Mouse (Mus musculus): ENCODE data around the gene Abca1.
A peak's percentile ranks its signal among the peaks of the same experiment; 100 is the strongest.

Abca1 gene

DNA sequence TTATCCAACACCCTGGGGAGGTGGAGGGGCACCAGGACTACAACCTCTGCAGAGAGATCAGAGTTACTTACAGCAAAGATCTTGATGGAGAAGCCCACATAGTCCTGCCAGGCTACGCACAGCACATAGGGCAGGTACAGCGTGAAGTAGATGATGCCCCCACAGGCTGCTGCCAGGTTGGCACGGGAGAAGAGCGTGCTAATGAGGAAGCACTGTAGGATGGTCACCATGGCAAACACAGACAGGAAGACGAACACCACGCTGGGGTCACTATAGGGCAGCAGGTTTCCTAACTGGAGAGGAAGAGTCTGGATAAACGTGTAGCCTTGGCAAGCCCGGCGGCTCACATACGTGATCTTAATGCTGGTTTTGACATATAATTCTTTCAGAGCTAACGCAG is 77.8 kb downstream of the Abca1 start:
- DNase-seq, result no peak

DNA sequence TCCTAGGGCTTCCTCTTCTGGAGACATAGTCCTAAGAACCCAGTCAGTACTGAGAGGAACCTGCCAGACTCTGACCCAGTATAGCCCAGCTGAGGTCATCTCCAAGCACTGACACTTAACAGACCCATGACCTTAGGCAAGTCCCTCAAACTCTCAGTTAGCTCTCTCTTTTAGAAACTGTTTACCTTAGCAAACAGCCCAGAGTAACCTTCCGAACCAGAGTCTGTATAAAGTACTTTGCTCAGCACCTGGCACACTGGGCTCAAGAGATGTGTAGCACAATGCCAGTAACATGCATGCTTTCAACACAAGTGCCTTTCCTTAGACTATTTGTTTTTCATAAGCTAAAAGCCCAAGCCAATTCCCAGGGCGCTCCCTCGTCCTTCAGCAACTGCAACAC is 79.4 kb downstream of the Abca1 start:
- no peak for DNase-seq

DNA sequence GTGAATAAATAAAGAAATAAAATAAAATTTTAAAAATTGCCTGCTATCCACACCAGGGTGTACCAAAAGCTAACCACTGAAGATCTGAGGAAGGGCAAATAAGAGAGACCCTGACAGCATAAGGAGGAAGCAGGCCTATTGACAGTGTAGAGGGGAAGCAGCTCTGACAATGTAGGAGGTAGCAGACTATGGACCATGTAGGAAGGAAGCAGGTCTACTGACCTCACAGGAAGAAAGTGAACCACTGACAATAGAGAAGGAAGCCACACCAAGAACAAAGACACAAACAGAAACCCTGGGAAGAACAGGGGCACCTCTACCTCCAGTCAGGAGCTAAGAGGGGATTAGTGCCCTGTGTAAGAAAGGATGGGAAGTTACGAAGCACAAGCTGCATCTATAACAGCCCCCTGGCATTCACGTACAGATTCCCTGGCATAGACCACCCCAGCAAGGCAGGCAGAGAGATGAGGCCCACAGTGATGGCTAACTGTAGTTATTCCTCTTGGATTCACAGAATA is 80.8 kb downstream of the Abca1 start:
- no peak for DNase-seq

DNA sequence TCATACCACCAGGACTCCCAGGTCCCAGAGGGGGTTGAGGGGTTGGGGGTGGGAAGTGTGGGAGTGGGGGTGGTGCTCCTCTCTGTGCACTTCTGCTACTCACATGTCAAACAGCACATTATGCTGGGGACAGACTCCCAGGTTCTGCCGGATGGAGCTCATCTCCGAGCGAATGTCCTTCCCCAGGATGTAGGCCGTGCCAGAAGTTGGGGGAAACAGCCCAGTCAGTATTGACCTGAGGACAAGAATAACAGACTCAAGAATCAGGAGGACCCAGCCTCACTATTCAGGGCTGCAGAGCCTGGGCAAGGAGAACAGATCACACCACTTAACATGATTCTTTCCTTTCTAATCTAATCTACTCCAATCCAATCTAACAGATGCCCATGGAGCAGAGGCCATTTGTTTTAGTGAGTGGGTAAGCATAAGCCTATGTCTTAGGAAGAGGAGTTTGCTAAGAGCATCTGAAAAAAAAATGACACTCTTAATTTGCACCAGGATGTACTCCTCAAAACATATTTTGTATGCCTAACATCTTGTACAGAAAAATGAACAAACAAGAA is 82.8 kb downstream of the Abca1 start:
- no peak for DNase-seq

DNA sequence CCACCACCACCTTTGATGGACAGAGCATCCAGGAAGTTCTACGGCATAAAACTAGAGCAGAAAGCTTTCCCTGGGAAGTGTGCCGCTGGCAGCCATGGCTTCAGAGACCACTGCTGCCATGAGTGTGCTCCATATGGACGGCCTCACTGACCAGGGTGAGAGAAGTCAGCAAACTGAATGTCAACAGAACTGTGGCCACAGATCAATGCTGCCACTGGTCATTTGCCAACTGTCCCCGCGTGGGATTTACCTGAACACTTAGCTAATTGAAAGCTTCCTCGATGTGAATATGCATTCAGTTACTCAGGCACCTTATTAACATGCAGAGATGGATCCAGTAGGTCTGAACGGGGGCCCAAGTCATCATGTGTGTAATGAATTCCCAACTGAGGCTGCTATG is 86.7 kb downstream of the Abca1 start:
- no peak for DNase-seq

DNA sequence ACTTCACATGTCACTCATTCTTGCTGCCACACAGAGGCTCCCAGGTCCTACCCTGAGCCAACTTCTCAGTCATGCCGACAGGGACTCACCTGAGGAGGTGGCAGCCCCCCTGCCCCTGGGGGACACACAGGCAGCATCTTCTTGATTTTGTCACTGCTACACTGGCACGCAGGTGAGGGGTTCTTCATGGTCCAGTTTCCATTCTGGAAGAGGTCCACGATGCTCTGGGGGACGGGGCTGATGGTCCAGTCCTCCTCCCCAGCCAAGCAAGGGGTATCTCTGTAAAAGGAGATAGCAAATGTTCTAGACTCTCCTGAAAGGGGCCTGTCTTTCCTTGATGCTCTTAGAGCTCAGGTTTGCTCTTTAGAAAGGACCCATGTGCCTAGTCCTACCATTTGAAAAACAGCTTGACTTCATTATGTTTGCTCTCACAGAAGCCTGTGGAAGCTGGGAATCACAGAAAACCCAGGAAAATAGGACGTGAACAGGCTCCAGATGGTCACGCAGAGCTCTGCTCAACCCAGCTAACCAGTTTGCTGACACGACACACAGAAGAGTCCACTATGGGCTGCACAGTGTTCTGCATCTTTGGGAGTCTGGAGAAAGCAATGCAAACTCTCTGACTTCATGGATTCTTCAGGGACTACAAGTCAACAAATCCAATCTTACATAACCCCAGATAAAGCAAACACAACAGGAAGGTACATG is 97.2 kb downstream of the Abca1 start:
- no peak for DNase-seq

DNA sequence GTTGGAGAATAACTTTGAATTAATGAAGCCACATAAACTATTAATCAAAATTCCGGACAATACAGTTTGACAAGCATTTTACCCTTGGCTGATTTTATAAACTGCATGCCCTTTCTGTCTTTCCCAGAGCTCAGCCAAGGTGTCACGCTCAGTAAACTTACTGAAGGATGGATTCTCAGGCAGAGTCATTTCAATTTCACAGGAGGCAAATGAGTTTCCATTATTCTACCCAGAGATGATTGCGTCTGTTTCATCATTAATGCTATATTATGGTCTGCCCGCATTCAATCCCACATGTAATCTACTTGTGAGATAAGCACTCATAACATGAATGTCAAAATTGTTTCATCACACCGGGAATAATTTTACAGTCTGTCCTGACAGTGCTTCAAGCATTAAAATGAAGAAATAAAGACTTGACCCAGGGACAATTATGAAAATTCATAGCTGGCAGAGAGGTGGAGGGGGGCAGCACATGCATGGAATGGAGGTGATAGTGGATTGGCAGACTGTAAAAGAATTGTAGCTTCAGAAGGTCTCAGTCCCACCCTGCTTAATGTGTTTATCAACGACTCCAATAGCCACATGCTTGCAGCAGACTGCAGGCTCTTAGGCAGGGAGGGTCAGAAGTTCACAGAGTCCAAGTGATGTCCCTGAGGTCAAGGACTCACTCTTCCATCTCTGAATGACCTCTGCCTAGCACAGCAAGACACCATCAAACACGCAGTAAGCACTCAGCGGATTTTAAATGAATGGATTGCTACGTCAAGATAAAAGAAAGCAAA is 113.3 kb downstream of the Abca1 start:
- no peak for DNase-seq

DNA sequence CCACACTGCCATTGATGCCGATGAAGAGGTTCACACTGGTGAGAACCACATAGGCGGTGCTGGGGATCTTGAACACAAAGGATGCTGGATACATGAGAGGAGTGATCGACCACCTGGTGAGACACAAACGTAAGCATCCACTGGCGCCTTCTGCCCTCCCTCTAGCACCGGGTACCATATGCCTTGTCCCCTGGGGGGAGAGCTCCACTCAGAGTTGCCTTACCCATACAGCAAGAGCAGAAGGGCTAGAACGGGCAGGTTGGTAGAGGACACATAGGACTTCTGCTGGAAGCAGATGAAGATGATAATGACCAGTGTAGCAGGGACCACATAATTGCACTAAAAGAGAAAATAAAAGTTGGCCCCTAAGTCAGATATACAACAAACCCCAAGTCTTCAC is 113.9 kb downstream of the Abca1 start:
- DNase-seq, result no peak

DNA sequence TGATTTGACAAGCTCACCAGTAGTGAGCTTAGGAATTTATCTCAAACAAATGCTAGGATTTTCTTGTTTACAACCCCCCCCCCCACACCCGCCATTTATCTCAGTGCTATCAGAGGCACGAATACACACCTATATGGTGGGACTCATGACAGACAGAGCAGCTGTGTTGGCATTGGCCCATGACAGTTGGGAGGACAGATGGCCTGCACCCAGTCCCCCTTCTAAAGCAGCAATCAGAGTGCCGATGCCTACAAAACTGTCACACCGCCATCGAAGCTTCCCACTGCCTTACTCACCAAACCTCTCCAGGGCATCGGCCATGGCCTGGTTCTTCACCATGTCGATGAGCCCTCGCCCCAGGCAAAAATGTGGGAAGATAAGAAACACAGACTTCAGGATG is 115.9 kb downstream of the Abca1 start:
- DNase-seq, result no peak

DNA sequence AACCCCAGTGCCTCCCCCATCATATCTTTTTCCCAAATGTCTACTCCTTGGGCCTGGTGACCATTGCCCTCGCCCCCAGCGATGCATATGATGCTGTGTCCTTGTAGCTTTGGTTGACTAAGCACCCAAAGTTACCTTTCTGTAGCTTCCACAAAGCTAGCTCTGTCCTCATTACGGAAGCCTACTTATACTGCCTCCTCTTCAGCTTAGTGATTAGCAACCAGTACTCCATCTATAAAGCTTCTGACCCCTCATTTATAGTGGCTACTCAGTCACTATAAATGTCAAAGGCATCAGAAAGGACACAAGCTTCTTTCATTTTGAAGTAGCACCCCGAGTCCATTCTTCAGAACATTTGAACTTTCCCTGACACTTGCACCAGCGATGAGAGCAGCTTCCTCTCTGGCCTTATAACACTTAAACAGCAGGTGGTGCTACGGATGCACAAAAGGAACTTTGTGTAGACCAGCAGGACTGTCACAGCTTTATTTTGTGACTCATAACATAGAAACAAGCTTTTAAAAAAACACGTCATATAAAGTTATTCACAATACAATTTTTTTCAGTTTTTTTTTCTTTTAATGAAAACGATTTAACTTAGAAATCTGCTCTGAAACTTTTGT is 129.3 kb downstream of the Abca1 start:
- peak in 1 of 2 experiments; percentile 28 for DNase-seq

DNA sequence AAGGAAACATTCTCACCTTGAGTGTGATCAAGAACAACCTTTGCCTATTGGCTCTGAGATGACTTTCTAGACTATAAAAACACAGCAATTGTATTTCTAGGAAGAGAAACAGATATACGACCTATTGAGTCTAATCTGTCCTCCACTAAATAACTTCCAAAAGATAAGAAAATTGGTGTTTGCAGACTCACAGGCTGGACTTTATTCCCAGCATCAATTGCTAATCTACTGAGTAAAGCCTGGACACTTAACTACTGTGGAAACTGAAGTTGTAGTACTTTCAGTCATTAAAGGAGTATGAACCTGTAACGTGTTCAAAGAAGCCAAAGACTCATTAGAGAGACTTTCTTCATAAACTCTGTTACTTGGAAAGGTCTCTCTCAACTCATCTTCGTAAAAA is 131.9 kb downstream of the Abca1 start:
- DNase-seq, result no peak

DNA sequence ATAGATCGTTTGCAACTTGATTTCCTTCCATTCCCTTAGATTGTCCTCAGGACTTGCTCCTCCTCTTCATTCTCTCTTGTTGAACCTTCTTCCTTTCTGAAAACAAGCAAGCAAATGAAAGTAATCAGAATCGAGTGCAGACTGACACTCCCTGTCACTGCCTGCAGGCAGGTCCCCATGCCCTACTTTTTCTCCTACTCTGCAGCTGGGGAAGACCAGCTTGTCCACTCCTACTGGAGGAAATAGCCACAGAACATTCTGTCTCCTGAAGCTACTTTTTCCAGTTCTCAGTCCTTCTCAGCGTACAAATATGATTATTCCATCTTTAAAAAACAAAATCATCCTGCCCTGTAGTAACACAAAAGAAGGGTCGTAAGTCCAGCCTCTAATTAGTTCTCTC is 135.3 kb downstream of the Abca1 start:
- DNase-seq, result no peak

DNA sequence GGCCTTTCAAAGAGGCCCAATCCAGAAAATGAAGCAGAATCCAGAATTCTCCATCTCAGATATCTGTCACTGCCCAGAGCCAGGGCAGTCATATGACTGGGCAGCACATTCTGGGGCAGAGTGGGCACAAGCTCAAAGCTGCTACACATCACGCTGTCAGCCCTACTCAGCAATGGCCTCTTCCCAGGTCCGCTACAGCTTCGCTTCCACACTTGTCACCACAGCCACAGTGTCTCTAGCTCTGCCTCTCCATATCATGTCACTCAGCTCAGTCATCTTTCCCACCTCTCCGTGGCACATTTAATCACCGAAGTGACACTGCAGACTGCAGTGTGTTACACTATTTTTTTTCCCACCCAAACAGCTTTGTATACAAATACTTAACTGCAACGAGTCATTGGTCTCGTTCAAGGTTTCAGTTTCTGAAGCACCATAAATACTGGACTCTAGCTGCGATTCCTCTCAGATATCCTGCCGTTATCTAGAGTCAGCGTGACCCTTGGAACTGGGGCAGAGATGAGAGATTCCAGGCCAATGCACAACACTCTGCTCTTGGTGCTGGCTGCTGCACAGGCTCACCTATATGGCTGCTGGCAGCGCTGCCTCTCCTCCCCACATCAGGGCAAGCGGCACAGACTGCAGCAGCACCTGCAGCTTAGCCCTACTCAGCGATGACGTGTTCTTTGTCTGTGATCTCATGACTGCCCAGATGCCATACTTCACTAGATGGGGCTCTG is 136.3 kb downstream of the Abca1 start:
- no peak for DNase-seq

DNA sequence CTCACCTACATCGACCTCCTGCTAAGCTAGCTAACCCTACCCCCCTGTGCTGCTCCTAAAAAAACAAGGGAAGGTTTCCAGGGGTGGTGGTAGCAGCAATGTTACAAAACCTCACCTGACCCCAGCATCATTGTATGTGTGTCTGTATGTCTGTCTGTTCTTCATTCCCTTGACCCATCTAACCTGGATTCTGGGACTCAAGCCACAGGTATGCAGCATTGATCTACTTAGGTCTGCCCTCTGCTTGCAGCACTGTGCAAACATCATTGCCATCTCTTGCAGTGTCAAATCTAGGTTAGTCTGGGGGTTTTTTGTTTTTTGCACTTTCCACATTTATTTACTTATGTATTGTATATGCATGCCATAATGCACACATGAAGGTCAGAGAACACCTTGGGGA is 141.3 kb downstream of the Abca1 start:
- DNase-seq, result no peak

DNA sequence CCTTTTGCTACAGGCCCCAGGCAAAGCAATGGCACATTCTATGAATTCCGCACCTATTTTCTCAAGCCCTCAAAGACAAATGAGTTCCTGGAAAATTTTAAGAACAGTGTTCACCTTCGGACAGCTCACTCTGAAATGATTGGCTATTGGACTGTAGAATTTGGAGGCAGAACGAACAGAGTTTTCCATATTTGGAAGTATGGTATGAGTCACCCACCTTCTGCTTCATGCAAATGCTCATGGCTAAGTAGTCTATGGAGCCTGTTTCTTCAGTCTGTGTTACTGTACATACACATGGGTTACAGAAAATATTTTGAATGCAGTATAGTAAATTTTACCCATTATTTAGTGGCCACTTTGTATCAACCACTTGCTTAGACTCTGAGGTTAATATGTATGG is 144.7 kb downstream of the Abca1 start:
- no peak for DNase-seq

DNA sequence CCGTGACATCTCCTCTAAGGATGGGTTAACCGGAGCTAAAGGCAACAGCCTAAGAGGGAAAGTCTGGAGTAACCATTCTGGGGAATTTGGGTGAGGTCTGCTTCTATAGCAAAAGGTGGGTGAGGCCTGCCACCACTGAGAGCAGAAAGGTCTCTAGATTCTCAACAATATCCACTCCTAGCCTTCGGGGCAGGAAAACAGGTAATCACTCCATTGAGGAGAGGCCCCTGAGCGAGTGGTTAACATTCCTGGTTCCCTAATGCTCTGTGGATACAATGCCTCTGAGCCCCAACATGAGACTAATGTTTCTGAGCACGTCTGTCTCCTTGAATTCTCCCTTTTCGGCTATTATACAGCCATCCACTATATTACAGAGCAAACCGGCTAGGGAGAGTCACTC is 145.3 kb downstream of the Abca1 start:
- no peak for DNase-seq

DNA sequence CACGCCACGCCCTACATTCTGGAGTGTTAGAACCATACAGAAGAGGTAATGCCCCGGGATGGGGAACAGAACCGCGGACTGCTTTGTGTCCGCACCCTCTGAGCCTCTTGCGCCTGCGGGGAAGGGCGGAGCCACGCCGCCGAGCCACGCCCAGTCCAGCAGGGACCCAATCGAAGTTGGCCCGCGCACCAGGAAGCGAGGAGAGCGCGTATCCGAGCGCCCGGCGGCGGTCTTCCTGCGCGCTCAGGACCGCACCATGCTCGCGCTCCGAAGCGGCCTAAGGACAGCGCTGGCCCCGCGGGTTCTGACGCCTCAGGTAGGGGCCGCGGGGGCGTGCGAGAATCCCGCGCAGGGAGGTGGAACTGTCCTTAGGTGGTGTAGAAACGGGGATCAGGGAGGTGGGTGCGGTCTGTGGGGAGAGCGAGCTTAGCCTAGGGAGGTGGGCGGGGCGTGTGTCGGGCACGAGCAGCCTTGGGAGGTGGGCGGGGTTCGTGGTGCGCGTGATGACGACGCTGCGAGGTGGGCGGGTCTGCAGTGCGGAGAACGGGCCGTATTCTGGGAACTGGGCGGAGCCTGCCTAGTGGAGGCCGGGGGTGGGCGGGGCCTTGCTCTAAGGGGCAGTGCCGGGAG is 147.8 kb downstream of the Abca1 start, which contains the start of gene Nipsnap3b:
Gene Nipsnap3b, plus strand, starts transcription at position 149 of the 630 bp plus-strand sequence.
- DNase-seq, result peak; percentile 97 to 98

DNA sequence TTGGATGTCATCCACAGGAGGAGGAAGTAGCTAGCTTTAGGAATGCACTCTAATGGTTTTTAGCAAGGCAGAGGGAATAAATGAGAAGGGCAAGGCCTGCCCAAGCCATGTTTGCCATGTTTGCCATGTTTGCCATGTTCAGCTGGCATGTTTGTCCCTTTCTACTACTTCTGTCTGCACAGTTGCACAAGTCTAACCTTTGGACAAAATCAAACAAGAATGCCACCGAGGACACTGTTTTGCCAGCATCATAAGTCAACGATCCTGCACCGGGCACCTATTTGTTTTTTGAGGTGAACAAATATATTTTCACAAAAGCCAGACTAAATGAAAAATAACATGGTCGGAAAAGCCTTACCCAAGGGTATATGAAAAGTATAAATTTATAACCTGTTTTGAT is 149.8 kb downstream of the Abca1 start:
- DNase-seq, result no peak

DNA sequence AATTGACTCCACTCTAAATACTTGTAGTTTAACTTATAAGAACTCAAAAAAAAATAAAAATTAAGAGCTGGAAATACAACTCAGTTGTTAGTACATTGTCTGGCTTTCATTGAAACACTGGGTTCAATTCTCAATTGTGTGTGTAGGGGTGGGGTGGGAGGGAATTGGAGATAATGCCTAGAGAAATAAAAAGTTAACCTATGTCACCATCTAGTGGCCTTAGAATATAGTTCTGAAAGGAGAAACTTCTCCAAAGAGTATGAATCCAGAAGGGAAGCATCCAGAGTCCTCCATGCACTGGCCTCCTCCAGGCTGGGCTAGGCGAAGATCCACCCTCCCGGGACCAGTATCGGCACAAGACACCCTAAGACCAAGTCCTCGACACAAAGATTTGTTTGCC is 150.5 kb downstream of the Abca1 start:
- no peak for DNase-seq

DNA sequence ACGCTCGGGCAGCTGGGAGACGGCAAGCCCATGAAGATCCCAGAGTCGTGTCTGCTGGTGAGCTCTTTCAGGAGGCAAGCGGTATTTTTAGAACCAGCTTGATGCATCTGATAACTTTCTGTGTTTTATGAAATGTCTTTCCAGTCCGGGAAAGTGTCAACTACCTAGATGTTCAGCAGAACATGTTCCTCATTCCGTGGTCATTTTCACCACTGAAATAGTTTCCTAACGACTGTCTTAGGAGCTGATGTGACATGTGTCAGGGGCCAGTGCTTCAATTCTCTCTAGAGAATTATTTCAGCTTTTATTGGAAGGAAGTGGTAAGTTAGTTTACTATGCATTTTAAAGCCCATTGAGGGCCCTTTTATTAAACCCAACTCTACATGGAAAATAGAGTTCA is 159.5 kb downstream of the Abca1 start:
- no peak for DNase-seq

DNA sequence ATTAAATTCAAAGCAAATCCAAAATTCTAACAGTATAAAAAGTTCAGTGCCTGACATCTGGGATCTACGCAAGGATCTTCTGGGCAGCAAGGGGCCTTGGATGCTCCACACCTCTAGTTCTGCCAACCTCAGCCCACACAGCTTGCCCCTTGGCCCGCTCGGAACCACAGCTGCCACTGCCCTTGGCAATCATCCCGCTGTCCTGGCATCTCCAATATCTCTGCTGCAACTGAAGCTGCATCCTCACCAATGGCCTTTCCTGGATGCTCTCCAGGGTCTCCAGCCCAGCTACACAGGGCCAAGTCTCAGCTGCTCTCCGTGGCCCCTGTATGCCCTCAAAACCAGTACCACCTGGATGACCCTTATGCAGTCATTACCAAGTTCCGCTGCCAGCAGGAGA is 160.2 kb downstream of the Abca1 start:
- DNase-seq, result no peak

DNA sequence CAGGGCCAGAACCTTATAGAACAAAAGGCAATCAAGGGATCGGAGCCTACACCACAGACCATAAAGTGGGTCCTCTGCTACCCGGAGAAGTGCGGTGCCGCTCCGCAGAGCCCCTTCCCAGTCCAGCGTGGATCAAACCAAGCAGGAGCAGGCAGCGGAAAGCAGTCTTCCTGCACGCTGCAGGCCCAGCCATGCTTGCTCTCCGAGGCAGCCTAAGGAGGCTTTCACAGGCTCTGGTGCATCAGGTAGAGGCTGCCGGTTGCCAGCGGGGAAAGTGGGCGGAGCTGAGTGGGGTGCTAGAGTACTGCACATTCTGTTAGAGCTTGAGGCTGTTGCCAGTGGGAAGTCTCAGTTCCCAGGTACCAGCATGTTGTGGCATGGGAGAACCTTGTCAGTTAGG is 170.4 kb downstream of the Abca1 start, which contains the start of gene Nipsnap3a:
Gene Nipsnap3a, plus strand, starts transcription at position 25 of the 400 bp plus-strand sequence.
- peak; percentile 8 to 24 for DNase-seq

Measured in lung, postnatal 4 days (tissue).